Mouse (Mus musculus) embryonic stem cell, embryonic (primary cell): ENCODE measurements around the gene Fcgr4.

Experiments used
- CTCF ChIA-PET, 4 experiments: fragments of 300-600 bp in 2 of 4; fragments of 350-600 bp in 2 of 4; sonication (Branson Sonifier 250); formaldehyde crosslinking; loops; one replicate each; lab custom pipeline; 2022; ENCODE audit warnings: inconsistent platforms in 2 of 4; lab: Charles Lee
- POLR2A ChIA-PET, 4 experiments: fragments of 300-600 bp in 2 of 4; fragments of 350-600 bp in 2 of 4; sonication (Branson Sonifier 250); formaldehyde crosslinking; loops; one replicate each; lab custom pipeline; 2022; ENCODE audit warnings: antibody characterized with exemption in 4 of 4, inconsistent platforms in 1 of 4; lab: Charles Lee

The Fcgr4 gene

DNA sequence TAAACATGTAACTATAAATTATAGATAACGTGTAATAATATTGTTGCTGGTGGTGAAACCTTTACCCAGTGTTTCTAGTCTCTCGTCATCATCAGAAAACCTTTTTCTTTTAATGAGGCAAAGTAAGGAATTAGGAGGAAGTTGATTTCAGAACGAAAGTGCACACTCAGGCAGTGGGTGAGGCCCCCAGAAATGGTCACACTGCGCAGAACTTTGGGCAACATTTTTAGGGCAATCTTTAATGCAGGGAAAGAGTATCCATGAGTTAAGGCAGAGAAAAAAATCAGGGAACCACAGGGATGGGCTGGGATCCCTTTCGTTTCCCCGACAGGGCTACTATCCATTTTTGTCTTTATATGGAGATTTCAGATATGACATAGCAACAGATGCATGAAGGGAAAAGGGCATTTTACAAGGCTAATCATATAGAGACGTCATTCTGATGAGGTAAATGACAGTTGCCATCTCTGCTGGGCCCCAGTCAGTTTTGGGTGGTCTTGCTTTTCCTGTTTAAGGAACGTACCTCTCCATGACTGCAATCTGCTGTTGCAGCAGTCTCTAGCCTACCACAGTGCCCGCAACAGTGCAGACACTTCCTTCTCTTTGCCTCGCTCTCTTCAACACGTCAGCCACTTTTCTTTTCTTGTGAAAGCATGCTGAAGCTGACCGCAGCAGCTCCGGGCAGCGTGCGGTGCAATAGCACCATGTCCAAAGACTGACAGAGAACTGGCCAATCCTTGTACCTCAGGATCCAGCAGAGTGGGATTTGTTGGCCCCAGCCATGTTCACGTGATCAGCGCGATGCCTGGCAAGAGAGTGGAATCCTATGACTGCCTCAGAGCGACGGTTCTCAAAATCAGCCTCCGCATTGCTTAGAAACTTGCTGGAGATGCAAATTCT, 20.7 kb upstream of the Fcgr4 start:
- ChIA-PET CTCF (interaction anchor here (0.8 to 3.6 kb wide), 10 partner anchors 91 to 124 kb away, joined by 3 to 56 read pairs (median 12); no protein-coding TSS in a partner anchor), POLR2A (interaction anchor here in 2 of 4 experiments (0.8 to 2.0 kb wide), 7 partner anchors 74 to 130 kb away, joined by 3 to 8 read pairs (median 3); partner anchors contain the start of genes Atf6 (in 1 of the 2) and Dusp12 (in 1 of the 2))

DNA sequence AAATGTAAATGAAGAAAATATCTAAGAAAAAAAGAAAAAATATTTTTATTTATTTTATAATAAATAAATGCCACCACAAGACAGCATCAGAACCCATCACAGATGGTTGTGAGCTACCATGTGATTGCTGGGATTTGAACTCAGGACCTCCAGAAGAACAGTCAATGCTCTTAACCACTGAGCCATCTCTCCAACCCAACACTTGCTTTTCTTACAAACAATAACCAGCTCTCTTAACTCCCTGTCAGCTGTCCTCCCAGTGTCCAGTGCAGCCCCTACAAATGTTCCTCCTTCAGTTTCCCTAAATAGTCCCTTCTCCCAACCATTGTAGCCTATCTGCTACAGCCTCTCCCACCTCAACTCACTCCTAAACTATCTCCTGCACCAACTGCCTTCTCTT, 18.9 kb upstream of the Fcgr4 start:
- POLR2A ChIA-PET, result interaction anchor here in 1 of 4 experiments (0.7 kb wide), 1 partner anchor 967 kb away, joined by 4 read pairs; no protein-coding TSS in a partner anchor
- CTCF ChIA-PET, result interaction anchor here in 2 of 4 experiments (1.3 to 2.6 kb wide), 3 partner anchors 98 to 105 kb away, joined by 4 to 18 read pairs (median 7); no protein-coding TSS in a partner anchor

DNA sequence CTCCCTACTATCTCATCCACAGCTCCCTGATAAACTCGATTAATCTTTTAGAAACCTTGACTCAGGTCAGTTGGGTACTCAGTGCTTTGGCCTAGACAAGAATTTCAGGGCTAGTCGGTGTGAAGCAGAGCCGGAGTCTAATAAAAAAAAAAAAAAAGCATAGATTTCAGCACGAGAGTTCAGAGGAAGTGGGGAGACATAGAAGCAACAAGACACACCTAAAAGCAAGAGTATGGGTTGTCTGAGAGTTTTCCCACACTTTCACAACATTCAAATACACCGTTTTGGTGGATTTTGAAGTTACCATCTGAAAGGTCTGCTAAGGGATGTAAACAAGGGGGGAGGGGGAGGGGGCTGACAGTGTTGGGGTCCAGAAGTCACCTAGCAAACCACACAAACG, 13.6 kb upstream of the Fcgr4 start:
- CTCF ChIA-PET, result interaction anchor here in 1 of 4 experiments (0.7 kb wide), 1 partner anchor 9 kb away, joined by 4 read pairs; no protein-coding TSS in a partner anchor
- POLR2A ChIA-PET, result no interaction called here

DNA sequence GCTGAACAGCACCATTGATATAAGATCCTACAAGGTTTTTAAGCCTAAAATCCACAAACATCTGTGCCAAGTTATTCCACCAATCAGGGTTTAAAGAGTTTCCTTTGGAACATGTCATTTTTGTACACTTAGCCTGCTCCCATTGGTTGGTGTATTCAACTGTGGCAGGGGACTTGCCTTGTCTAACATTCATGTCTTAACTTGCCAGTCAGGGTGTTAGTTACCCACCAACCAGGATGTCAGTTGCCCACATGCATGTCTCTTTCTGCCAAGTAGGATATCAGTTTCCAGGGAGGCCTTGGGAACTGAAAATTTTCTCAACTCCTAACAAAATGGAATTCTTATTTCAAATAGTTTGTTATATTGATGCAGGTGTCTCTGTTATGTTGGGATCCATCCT, 13.1 kb upstream of the Fcgr4 start:
- POLR2A ChIA-PET, result interaction anchor here in 1 of 4 experiments (1.1 kb wide), 1 partner anchor 111 kb away, joined by 3 read pairs; no protein-coding TSS in a partner anchor
- CTCF ChIA-PET, result no interaction called here

DNA sequence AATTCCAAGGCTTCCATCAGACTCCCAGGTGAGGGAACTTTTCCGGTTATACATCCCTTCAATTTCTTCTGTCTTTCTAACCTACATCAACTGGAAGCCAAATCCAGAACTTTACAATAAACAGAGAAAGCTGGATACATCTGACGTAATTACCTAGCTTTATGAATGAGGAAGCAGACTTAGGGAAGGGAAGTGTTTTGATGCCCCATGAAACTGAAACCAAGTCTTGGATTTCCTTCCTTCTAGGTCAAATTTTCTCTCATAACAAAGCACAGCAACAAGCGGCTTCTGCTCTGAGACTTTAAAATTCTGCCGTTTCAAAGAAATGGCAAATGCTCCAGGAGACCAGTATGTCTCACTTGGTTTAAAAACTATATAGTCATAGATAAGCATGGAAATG, 12.4 kb upstream of the Fcgr4 start:
- ChIA-PET POLR2A (interaction anchor here in 1 of 4 experiments (1.1 kb wide), 1 partner anchor 111 kb away, joined by 3 read pairs; no protein-coding TSS in a partner anchor), CTCF (interaction anchor here in 2 of 4 experiments (0.6 to 1.0 kb wide), 3 partner anchors 10 to 561 kb away, joined by 3 to 5 read pairs (median 3); no protein-coding TSS in a partner anchor)

DNA sequence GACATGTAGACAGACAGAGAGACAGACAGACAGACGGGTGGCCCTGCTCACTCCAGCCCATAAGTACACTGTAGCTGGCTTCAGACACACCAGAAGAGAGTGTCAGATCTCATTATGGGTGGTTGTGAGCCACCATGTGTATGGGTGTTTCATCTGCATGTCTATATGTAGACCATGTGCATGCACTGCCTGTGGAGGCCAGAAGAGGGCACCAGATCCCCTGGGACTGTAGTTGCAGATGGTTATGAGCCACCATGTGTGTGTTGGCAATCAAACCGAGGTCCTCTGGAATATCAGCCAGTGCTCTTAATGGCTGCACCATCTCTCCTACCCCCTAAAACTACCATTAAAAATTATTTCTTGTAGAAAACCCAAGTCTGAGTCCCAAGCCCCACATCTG, 11.8 kb upstream of the Fcgr4 start:
- CTCF ChIA-PET, result interaction anchor here in 3 of 4 experiments (0.5 to 1.0 kb wide), 4 partner anchors 11 to 560 kb away, joined by 3 to 5 read pairs (median 3); no protein-coding TSS in a partner anchor

DNA sequence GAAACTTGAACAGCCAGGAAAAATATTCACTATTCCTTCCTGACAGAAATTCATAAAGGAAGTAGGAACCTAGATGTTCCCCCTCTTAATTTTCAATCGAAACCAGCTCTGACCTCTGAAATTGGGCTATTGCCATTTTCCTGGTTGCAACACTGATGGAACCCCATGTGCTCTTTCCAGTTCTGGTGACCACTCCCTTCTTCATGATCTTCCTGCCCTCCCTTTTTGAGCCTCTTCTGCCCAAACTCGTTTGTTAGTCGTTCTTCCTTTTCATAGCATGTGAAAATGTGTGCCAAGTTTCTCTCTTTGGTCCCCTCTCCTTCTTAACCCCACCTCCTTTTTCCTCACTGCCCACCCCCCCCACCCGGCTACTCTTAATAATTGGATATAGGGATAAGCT, 7.0 kb upstream of the Fcgr4 start:
- ChIA-PET CTCF (interaction anchor here in 3 of 4 experiments (0.7 to 1.6 kb wide), 4 partner anchors 15 to 117 kb away, joined by 3 to 4 read pairs (median 3); no protein-coding TSS in a partner anchor), POLR2A (interaction anchor here in 1 of 4 experiments (1.1 kb wide), 1 partner anchor 48 kb away, joined by 3 read pairs; no protein-coding TSS in a partner anchor)

More for the DNA sequence above, 11.8 kb upstream of the Fcgr4 start:
- POLR2A ChIA-PET, result no interaction called here

DNA sequence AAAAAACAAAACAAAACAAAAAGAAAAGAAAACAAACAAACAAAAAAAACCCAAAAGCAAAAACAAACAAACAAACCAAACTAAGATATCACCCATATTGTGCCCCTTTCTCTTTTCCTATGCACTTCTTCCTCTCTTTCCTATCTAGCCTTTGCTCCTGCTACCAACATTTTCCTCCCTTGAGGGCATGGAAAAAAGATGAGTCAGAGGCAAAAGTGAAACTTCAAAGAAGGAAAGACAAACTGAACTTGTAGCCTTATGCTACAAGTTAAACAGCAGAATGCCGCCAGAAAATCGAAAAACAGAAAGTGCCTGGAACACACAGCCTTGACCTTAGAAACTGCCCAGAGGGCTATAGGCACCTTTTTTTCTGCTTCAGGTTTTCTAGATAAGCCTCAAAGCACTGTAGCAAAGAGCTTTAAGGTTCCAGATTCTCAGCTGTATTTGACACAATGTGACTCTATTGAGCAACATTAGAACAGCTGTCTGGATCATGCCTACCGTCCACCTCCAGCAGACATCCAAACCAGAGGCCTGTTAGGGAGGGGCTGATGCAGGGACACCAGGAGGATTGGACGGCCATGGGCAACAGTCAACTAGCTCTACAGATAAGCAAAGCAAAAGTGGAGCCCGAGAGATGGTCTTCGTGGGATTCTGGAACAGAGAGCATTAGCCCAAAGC, 1.9 kb upstream of the Fcgr4 start:
- CTCF ChIA-PET, result interaction anchor here in 2 of 4 experiments (0.6 to 1.5 kb wide), 3 partner anchors 115 to 1295 kb away, joined by 3 to 5 read pairs (median 4); no protein-coding TSS in a partner anchor

DNA sequence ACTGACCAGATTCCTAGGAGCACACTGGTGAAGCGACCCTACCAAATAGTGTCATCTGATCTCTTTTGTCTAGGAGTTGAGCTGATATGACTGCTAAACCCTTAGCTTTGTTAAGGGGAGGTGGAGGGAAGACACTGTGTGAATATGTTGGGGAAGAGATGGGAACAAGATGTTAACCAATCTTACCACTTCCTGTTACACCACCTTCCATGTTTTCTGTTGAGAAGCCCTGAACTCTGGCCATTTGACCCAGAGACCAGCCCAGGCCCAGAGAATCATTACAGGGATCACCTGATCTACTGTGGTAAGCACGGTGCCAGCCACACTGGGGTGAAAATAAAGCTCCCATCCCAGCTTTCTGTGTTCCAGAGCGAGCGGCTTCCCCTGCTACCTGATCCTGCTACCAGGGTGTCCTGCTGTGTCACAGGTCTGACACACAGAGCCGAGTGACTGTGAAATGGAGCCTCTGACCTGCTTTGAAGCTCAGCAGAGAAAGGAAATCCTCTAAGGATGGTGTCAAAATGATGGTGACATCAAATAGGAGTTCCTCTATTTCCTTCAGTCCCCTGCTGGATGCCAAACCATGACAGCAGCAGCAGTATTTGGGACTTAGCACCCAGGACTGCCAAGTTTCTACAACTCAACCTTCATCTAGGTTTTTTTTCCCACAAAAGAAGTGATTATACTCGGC, 1.1 kb upstream of the Fcgr4 start:
- ChIA-PET POLR2A (interaction anchor here in 1 of 4 experiments (1.4 kb wide), 1 partner anchor 16 kb away, joined by 3 read pairs; no protein-coding TSS in a partner anchor), CTCF (interaction anchor here in 2 of 4 experiments (1.4 to 1.5 kb wide), 2 partner anchors 116 to 122 kb away, joined by 4 to 5 read pairs; no protein-coding TSS in a partner anchor)

More for the DNA sequence above, 1.9 kb upstream of the Fcgr4 start:
- POLR2A ChIA-PET, result interaction anchor here in 1 of 4 experiments (1.4 kb wide), 1 partner anchor 17 kb away, joined by 3 read pairs; no protein-coding TSS in a partner anchor

DNA sequence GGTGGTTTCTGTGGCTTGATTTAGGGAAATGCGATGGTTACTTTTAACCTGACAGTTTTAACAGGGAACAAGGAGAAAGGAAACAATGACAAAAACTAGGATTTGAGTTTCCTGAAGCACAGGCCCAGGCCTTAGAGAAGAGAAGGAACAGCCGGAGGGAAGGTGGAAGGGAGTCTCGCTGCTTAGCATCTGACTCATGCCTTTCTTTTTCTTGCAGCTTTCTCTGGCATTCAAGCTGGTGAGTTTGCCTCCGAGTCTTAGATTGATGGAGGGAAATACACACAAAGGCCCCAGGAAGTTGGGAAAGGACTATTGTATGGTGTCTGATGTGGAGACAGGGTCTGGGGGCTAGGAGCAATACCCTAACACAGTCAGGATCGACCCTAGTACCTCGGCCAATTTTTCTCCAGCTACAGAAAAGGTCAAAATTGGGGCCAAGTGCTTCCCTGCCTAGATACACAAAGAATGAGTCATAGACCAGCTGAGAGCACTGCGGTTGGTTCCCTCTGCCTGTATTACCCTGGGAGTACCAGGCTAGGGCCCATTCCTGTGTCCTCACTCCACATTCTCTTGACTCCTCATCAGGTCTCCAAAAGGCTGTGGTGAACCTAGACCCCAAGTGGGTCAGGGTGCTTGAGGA, 711 bp downstream of the Fcgr4 start:
- ChIA-PET POLR2A (no interaction called here), CTCF (no interaction called here)

DNA sequence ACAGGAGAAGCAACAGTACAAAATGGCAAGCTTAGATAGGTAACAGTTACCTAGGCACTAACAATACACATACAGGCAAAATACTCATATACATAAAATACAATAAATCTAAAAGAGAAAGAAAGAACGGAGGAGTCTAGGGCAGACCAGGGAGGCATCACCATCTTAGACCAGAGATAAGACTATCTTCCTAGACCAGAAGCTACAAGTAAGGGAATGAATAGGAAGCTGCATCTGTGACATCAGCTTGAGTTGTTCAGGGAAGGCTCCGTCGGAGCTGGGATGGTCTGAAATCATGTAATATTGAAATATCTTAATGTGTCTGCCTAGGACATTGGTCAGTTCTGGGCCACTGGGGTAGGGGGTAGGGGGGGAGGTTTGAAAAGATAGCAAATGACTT, 13.0 kb downstream of the Fcgr4 start:
- CTCF ChIA-PET, result no interaction called here
- POLR2A ChIA-PET, result interaction anchor here in 1 of 4 experiments (0.8 to 1.1 kb wide), 2 partner anchors 19 to 57 kb away, joined by 3 read pairs; no protein-coding TSS in a partner anchor

DNA sequence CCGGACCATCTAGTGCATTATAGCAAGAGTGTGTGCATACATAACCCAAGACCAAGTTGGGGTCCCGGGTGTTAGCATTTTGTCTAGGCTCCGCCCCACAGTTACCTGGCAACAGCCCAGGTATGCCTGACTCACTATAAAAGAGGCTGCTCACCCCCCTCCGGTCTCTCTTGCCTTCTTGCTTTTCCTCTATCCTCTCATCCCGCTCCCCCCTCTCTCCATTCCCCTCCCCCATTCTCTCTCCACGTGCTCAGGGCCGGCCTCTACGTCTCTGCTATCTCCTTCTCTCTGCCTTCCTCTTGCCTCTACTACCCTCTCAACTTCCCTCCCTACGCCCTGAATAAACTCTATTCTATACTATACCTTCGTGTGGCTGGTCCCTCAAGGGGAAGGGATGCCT, 14.0 kb downstream of the Fcgr4 start:
- ChIA-PET POLR2A (interaction anchor here in 1 of 4 experiments (1.1 to 1.8 kb wide), 2 partner anchors 56 to 137 kb away, joined by 3 to 4 read pairs; no protein-coding TSS in a partner anchor), CTCF (interaction anchor here in 2 of 4 experiments (0.6 to 1.3 kb wide), 2 partner anchors 137 to 961 kb away, joined by 3 to 4 read pairs; no protein-coding TSS in a partner anchor)

DNA sequence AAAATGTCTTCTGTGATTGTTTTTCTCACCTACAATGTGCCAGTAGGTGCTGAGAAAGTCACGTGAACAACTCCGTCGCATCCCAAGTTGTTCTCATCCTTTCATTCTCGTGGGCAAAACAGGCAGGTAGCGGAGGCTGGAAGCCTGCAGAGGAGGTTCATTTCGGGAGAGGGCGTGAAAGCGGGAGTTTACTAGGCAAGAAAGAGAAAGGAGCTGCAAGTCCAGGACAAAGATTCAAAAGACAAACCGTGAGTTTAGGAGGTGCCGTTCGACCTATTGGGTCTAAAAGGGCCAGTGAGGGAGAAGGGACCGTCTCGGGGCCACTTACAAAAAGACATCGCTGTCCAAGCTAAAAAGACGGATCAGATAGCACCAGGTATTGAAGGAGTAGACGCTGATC, 14.5 kb downstream of the Fcgr4 start:
- POLR2A ChIA-PET, result interaction anchor here in 1 of 4 experiments (1.0 to 1.8 kb wide), 4 partner anchors 11 to 138 kb away, joined by 3 to 5 read pairs (median 4); no protein-coding TSS in a partner anchor
- CTCF ChIA-PET, result interaction anchor here in 3 of 4 experiments (0.6 to 1.5 kb wide), 3 partner anchors 131 to 960 kb away, joined by 3 to 4 read pairs (median 3); no protein-coding TSS in a partner anchor

DNA sequence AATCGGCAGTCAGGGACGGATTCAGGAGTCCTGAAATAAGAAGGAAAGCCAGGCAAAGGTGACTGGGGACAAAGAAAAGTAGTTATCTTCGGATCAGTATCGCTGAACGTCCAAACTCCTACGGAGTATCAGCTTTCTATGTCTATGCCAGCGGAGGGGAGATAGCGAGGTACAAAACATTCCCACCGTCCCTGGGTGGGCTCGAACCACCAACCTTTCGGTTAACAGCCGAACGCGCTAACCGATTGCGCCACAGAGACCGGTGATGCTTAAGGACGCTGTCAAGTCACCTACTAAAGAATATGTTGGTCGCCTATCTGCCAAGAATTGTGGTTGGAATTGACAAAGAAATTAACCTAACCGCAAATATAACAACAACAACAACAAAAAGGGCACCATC, 15.0 kb downstream of the Fcgr4 start:
- ChIA-PET POLR2A (interaction anchor here in 3 of 4 experiments (0.6 to 1.8 kb wide), 6 partner anchors 11 to 469 kb away, joined by 3 to 5 read pairs (median 4); partner anchors contain the start of gene Alyref2 (in 1 of the 3)), CTCF (interaction anchor here in 2 of 4 experiments (1.3 to 1.5 kb wide), 2 partner anchors 132 to 138 kb away, joined by 3 read pairs; no protein-coding TSS in a partner anchor)

DNA sequence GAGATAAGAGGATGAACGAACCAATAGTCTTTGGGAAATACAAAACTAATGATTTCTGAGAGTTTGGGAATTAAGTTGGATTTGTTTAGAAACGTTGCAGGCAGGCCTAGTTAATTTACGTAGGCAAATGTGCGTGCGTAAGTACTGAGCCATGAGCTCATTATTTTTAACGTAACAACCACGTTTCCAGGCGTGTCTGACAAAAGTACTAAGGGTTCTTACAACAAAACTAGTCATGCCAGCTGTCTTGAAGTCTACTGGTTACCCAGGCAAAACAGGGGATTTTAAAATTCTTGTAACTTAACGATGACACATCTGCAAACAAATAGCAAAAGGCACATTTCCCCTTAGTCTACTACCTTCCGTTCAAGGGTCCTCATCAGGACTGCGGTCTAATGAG, 15.5 kb downstream of the Fcgr4 start:
- POLR2A ChIA-PET, result interaction anchor here in 3 of 4 experiments (0.6 to 1.8 kb wide), 7 partner anchors 10 to 469 kb away, joined by 3 to 5 read pairs (median 4); partner anchors contain the start of gene Alyref2 (in 1 of the 3)
- CTCF ChIA-PET, result interaction anchor here in 2 of 4 experiments (0.6 to 1.5 kb wide), 3 partner anchors 35 to 139 kb away, joined by 3 to 4 read pairs (median 3); no protein-coding TSS in a partner anchor

DNA sequence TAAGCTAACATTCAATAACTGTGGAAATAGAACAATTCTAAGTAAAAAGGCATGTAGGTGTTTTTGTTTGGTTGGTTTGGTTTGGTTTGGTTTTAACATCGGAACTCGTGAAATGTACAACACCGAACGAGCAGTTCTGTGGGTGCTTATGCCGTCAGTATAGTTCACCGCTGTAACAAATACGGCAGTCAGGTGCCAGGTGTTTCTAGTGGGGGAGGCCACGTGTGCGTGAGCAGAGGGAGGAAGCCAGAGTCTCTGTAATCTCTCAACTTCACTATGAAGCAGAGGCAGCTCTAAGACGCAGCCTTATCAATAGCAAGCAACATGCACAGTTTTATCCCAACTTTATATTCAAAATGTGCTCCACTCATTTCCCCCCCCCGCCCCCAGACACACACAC, 16.9 kb downstream of the Fcgr4 start:
- POLR2A ChIA-PET, result interaction anchor here in 1 of 4 experiments (1.0 to 2.1 kb wide), 2 partner anchors 29 to 140 kb away, joined by 3 to 6 read pairs; partner anchors contain the start of gene Fcgr3
- CTCF ChIA-PET, result interaction anchor here in 2 of 4 experiments (1.7 to 2.6 kb wide), 2 partner anchors 134 kb away, joined by 5 to 6 read pairs; no protein-coding TSS in a partner anchor
